Comparison of ENCODE assay signal across 8 mouse cellular contexts in genomic region chr2:163994654-163994976, GRCm38 (mm10). TPM values are rescaled to one million over a fixed set of nuclear protein-coding genes. Genes with fewer than 3 reads are reported as not detected.
DNase-seq lines count a peak whose midpoint lies in the region; ATAC-seq and TF ChIP-seq lines count a peak whose summit lies in the region.

TSS of gene Ywhab (plus strand) at chr2:163994960.

- no peak for TF ChIP-seq CTCF in cortical plate, adult 2 months (IDR thresholded peaks at IDR 0.05; ENCODE audit: extremely low read depth, insufficient read depth, low read length)

- DNase-seq in neural tube, embryonic 11.5 days (ENCODE audit: low spot score): no peak
- DNase-seq in neural tube, embryonic 10.5 days (ENCODE audit: extremely low spot score, low spot score): no peak
- no peak for DNase-seq in heart, adult 8-10 months (ENCODE audit: low spot score)
- peak in 1 of 2 experiments; percentile 88 for DNase-seq in layer of hippocampus, postnatal 10 days (ENCODE audit: low spot score in 2 of 2)
- peak; percentile 96 for DNase-seq in midbrain, embryonic 11.5 days (ENCODE audit: low spot score, missing footprints)
- no peak for DNase-seq in thymus, postnatal 36 days
- no peak for DNase-seq in spleen, postnatal 36 days (ENCODE audit: low spot score in 2 of 2)

- H3K9ac ChIP-seq in neural tube, embryonic 11.5 days (ENCODE audit: low read length): peak within 1 kb of the TSS; percentile 96
- peak within 1 kb of the TSS; percentile 92 for H3K9ac ChIP-seq in midbrain, embryonic 11.5 days (ENCODE audit: low read length)

- no peak for ATAC-seq in neural tube, embryonic 11.5 days (ENCODE audit: insufficient read depth, low FRiP score, low TSS enrichment)
- ATAC-seq in midbrain, embryonic 11.5 days (ENCODE audit: low FRiP score): no peak

- H3K9me3 ChIP-seq in neural tube, embryonic 11.5 days (ENCODE audit: control insufficient read depth, low read length): no peaks in the 10 kb centered on the region
- no peaks in the 10 kb centered on the region for H3K9me3 ChIP-seq in midbrain, embryonic 11.5 days (ENCODE audit: control insufficient read depth, low read length)

- no peak for TF ChIP-seq POLR2A in cortical plate, adult 2 months (IDR thresholded peaks at IDR 0.05; ENCODE audit: extremely low read depth, insufficient read depth, low read length)

- H3K4me3 ChIP-seq in neural tube, embryonic 11.5 days (ENCODE audit: low read depth, low read length): peak within 1 kb of the TSS; percentile 78
- H3K4me3 ChIP-seq in cortical plate, adult 2 months (ENCODE audit: insufficient read depth, low read length): peak within 1 kb of the TSS; percentile 85
- H3K4me3 ChIP-seq in midbrain, embryonic 11.5 days (ENCODE audit: low read depth, low read length): peak within 1 kb of the TSS; percentile 96

- under 1% methylated on average over 13 of the region's 14 CpGs for WGBS in neural tube, embryonic 11.5 days
- under 1% methylated on average over 12 of the region's 14 CpGs for WGBS in midbrain, embryonic 11.5 days

- peak within 1 kb of the TSS; percentile 76 for H3K4me2 ChIP-seq in neural tube, embryonic 11.5 days (ENCODE audit: low read depth)
- peak within 1 kb of the TSS; percentile 75 for H3K4me2 ChIP-seq in midbrain, embryonic 11.5 days

- peaks cover 2% of the 10 kb centered on the region; the same call in 1 of the 2 replicates for H3K4me1 ChIP-seq in neural tube, embryonic 11.5 days (ENCODE audit: control insufficient read depth, insufficient read depth, low read length)
- peaks cover 6% of the 10 kb centered on the region for H3K4me1 ChIP-seq in cortical plate, adult 2 months (ENCODE audit: control insufficient read depth, insufficient read depth, low read length)
- H3K4me1 ChIP-seq in midbrain, embryonic 11.5 days (ENCODE audit: control insufficient read depth, insufficient read depth, low read length): peaks cover 6% of the 10 kb centered on the region

- peak within 1 kb of the TSS; percentile 94 for H3K27ac ChIP-seq in neural tube, embryonic 11.5 days (ENCODE audit: low read depth, low read length)
- peak within 1 kb of the TSS; percentile 96 for H3K27ac ChIP-seq in cortical plate, adult 2 months (ENCODE audit: insufficient read depth, low read length)
- peak within 1 kb of the TSS; percentile 80 for H3K27ac ChIP-seq in midbrain, embryonic 11.5 days (ENCODE audit: low read depth, low read length)

- H3K27me3 ChIP-seq in neural tube, embryonic 11.5 days (ENCODE audit: control insufficient read depth, insufficient read depth, low read length): no peaks in the 10 kb centered on the region
- H3K27me3 ChIP-seq in midbrain, embryonic 11.5 days (ENCODE audit: control insufficient read depth, insufficient read depth, low read length): no peaks in the 10 kb centered on the region

- no peaks in the 10 kb centered on the region for H3K36me3 ChIP-seq in neural tube, embryonic 11.5 days (ENCODE audit: control insufficient read depth, insufficient read depth, low read length)
- H3K36me3 ChIP-seq in midbrain, embryonic 11.5 days (ENCODE audit: control insufficient read depth, insufficient read depth, low read length): no peaks in the 10 kb centered on the region

RNA-seq across cellular contexts. Expression of gene Ywhab, which starts in this region (rescaled TPM):
- 335 and 356 TPM in 2 replicates for polyA plus RNA-seq in neural tube, embryonic 11.5 days (2014; fragmentation: Nextera tagmentation; extraction: Ambion mirVana)
- 307 and 314 TPM in 2 replicates for polyA plus RNA-seq in cortical plate, adult 2 months (2012; rRNA removed)
- 10 to 100 TPM; 66.1 to 76.5 (median 72.0) TPM for total RNA-seq in heart, adult 8-10 months (2022)
- 100 to 1,000 TPM; 562 to 599 TPM for total RNA-seq in layer of hippocampus, postnatal 10 days (2021)
- 352 and 354 TPM in 2 replicates for polyA plus RNA-seq in midbrain, embryonic 11.5 days (2014; fragmentation: Nextera tagmentation; extraction: Ambion mirVana)

Comparison
In these comparisons a context has a peak if more than half of its experiments do, and no peak if none do; other contexts are left out.
1. RNA of gene Ywhab (total RNA-seq): 562 to 599 TPM in layer of hippocampus, postnatal 10 days; 66.1 to 76.5 TPM in heart, adult 8-10 months; every median in the first group is over 4 times any median in the second.
2. Peak in every context shown above with its lines, with median percentiles within 50 percentile points of each other: H3K27ac ChIP-seq and H3K4me3 ChIP-seq.